Mouse (Mus musculus): ENCODE data around the gene Pgm5.

- no peak for TF ChIP-seq HCFC1 (IDR thresholded peaks at IDR 0.05; ENCODE audit: borderline replicate concordance, insufficient read depth, low read length)
- no peak for TF ChIP-seq ZNF384 (IDR thresholded peaks at IDR 0.05; ENCODE audit: low read depth, low read length)
- no peak for TF ChIP-seq MAFK (IDR thresholded peaks at IDR 0.05; ENCODE audit: insufficient read depth, low read depth, low read length)
- TF ChIP-seq CHD2 (IDR thresholded peaks at IDR 0.05; ENCODE audit: low read depth, low read length) = no peak
Measured at GRCm38 (mm10) chr19:24792876-24793275, 68.8 kb downstream of the Pgm5 start.

Measured in ES-E14 (cell line).